Mouse (Mus musculus) thymus, postnatal 36 days (tissue): ENCODE measurements around the gene Ccdc152.
"Not testable (repeated sequence)": the region's sequence is repeated elsewhere in the genome, so short reads cannot be mapped to it uniquely, and the experiment has no call there.

Experiments used
- DNase-seq, 2 experiments: peaks; one replicate each; pipeline ENCODE4 v3.0.0; 2022; ENCODE audit warnings: mixed read lengths in 2 of 2

Ccdc152 gene

DNA sequence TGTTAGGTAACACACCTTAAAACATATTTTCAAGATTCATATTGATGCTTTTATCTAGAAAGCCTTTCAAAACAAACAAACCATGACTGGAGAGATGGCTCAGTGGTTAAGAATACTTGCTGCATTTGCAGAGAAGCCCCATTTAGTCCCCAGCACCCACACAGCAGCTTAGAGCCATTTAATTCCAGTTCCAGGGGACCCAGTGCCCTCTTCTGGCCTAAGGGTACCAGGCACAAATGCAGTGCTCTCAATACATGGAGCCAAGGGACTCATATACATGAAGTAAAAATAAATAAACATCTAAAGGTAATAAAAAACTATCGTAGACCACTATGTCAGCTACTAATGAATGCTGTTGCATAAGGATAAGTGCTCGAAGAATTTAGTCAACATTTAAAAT lies 25.9 kb downstream of the Ccdc152 start:
- DNase-seq, result peak in 1 of 2 experiments; percentile 9

DNA sequence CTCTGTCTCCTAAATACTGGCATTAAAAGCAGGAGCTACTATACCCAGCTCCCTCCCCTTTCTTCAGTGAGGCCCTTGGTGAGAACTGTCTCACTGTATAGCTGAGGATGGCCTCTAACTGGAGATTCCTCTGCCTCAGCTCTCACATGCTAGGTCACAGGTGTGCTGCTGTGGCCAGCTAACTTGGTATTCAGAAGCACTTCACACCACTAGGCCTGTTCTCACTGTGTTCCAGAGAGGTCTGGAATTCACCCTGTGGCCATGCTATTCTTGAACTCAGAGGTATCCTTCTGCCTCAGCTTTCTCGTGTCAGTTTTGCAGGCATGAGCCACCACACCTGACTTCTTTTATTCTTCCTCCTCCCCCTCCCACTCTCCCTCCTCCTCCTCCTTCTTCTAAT lies 30.1 kb downstream of the Ccdc152 start:
- no peak for DNase-seq

DNA sequence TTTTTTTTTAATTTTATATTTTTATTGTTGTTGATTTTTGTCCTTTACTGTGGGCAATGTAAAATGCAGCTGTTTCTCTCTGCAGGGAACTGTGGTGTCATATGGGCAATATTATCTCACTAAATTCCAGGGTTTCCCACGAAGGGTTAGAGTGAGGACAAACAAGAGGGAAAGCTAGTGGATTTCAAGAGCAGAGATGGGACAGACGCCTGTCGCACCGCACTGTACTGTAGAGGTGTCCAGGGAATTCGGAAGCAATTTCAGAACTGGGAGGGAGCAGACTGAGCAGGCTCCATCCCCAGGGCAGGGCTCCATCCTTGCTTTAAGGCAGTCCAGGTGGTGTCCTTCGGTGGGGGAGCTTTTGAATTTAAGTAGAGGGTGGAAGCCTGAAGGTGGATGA lies 32.1 kb downstream of the Ccdc152 start:
- peak; percentile 22 to 27 for DNase-seq

- peak; percentile 71 to 73 for DNase-seq
These were observed 32.7 kb downstream of the Ccdc152 start for GRCm38 (mm10) chr15:3270646-3271077.

GRCm38 (mm10) chr15:3269996-3270645 lies 33.2 kb downstream of the Ccdc152 start:
- DNase-seq, result peak; percentile 19 to 29

- no peak for DNase-seq
These were observed 33.8 kb downstream of the Ccdc152 start for GRCm38 (mm10) chr15:3269496-3269895.

GRCm38 (mm10) chr15:3268247-3268646 lies 35.1 kb downstream of the Ccdc152 start, which contains the start of gene Selenop:
Selenop (plus strand) TSS chr15:3268547.
- no peak for DNase-seq

- DNase-seq, result no peak
These were observed 38.5 kb downstream of the Ccdc152 start for GRCm38 (mm10) chr15:3264828-3265227.

DNA sequence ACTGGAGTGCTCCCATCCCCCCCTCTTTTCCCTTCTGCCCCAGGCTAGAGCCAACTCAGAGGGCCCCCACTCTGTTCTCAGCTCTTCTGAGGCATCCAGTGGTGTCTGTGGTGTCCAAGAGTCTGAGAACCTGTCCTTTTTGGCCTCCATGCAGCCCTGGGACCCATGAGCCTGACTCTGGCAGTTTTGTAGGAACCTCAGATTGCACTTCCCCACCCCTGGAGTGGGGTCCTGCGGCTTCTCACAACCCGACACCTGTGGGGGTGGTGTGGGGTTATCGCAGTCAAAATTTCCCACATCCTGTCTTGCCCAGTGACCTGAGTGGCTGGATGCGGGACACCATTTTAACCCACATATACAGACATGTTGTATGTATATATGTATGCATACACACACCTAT lies 39.0 kb downstream of the Ccdc152 start:
- DNase-seq, result no peak

DNA sequence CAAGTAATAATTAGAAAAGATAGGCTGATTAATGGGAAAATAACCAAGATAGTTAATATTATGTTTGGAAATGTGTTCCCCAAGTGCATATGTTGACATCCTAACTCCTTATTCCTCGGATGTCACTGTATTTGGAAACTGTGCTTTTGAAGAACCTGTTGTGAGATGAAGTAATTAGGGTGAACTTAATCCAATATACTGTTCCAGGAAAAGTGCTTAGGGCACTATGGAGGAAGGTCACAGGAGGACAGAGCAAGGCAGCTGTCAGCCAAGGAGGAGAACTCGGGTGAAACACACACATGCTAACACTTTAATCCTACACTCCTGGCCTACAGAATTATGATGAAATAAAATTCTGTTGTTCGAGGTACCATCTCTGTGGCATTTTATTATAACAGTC lies 40.4 kb downstream of the Ccdc152 start:
- DNase-seq, result no peak

DNA sequence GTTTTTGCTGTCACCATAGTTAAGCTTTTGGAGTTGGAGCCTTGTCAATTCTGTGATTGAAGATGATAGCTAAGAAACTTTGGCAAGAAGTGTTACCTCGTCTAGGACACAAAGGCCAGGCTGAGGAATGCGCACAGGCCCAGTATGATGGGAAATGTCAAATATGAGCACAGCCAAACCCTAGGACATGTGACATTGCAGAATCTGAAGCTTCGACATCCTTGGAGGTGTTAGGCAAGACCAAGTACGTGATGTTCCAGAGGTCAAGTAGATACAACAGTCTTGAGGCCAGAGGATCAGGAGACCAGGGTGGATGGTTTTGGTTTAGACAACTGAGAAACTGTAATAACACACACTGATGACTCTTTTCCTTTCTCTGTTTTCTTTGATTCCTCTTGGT lies 43.0 kb downstream of the Ccdc152 start:
- DNase-seq, result no peak

- no peak for DNase-seq
These were observed 44.3 kb downstream of the Ccdc152 start for GRCm38 (mm10) chr15:3259025-3259424.

DNA sequence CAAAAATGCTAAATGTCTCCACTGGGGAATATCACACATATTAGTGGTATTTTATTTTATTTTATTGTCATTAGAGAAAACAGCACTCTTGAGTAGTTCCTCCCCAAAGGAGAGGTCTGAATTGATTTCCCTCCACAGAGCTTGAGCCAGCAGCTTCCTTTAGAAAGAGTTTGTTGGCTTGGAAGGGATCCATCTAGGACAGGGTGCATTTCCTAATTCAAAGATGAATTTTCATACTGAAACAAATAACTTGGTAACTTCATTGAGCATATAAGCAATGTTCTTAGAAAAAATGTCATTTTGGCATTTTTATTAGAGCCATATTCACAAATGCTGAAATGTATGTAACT lies 51.6 kb downstream of the Ccdc152 start:
- DNase-seq, result no peak

DNA sequence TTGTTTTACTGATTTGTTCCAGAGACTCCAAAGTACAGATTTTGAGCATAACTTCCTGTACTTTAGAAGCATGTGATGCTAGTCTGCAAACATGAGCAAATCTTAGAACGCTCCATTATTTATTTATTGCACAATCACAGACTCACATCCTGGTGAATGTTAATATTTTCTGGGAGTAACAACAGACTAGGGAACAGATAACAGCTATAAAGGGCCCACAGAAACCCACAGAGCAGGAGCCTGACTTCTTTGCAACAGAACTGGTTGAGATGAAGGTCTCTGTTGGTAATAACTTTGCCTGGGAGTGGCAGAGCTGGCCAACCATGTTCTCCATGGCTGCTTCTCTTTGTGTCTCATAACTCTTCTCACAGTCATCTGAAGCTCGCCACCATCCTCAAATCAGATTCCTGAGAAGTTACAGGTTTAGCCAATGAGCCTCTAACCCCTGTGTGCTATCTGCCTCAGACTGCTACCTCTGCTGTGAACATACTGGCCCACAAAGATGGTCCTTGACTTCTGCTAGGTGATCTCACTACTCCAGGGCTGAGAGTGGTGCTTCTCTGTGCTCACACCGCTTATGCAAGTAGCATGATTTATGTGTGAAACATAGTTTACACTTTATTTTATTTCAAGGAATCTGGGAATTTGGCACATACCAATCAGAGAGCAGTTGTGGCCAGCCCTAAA lies 52.2 kb downstream of the Ccdc152 start:
- DNase-seq, result no peak

DNA sequence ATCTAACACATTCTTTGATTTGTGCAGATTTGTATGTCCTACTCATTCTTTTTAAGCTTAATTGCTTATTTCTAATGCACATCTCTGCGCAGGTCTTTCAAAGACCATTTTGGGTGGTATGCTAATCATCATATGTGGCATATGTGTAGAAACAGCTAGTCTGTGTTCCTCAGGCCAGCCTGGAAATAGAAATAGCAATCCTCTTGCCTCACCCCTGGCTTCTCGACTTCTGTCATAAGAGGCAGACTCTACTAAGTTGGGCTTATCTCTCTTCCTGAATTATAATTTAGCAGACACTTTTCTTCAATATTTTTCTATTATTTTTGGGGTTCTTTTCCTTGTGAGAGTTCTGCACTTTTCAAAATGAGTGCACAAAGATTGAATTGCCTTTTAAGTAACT lies 52.7 kb downstream of the Ccdc152 start:
- no peak for DNase-seq

DNA sequence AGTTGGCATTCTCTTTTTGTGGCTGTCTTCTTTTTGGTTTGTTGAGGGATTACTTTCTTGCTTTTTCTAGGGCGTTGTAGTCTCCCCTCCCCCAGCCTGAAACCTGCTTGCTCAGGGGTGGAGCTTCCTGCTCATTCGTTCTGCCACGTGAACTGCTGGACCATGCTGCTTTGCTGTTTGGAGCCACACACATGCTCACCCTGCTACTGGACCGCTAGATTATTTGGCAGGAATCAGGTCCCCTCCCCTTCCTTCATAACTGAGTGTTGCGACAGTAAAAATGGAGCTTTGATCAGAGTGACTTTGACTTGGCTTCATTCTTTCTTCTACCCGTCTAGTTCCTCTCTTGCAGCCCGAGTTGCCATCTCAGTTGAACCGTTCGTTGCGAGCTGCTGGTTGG lies 58.3 kb downstream of the Ccdc152 start:
- not testable (repeated sequence) for DNase-seq

GRCm38 (mm10) chr15:3237963-3238362 lies 65.4 kb downstream of the Ccdc152 start:
- no peak for DNase-seq

DNA sequence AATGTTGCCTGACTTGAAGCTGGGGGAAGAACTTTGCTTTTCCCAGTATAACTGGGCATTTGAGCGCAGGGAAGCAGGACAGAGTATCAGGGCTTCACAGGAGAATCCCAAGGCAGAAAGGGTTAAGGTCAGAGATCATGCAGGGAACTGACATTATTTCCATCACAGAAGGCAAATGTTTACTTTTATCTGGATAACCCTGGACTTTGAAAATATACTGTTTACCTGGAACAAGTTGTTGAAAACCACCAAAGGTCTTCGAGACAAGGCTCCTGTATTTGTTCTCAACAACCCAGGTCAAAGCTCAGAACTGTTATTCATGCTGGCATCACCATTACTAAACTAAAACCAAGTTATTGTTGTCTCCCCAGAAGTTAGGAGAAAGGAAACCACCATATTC lies 67.0 kb downstream of the Ccdc152 start:
- DNase-seq, result no peak

- no peak for DNase-seq
These were observed 69.3 kb downstream of the Ccdc152 start for GRCm38 (mm10) chr15:3233837-3234551.

DNA sequence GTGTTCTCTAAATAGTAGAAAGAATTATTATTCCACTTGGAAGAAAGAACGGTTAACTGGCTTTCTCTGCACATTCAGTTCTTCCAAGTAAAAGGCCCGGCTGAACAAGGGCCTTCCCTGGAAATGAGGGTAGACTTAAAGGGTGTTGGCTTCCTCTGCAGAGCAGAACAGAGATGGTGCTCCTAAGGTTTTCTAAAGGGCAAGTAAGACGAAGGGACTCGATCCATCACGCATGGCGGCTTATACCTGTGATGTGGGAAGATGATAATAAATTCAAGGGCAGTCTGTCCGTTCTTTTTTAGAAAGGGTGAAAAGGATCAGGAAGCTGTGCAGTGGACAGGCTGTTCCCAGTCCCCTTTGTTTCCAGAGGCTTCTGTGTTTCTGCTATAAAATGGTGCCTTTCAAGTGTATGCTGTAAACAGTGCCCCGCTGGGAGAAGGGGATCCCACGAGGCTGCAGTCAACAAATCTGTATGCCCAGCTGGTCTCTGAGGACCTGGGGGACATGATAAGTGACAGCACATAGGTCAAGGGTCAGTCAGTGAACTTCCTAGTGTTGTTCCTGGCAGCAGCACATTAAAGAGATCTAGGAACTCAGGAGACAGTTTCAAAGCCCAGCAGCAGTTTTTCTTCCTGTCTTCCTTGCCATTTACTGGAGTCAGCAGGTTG lies 71.0 kb downstream of the Ccdc152 start:
- no peak for DNase-seq

GRCm38 (mm10) chr15:3231004-3231403 lies 72.3 kb downstream of the Ccdc152 start:
- no peak for DNase-seq
